Mouse (Mus musculus) frontal cortex, postnatal 25 days (tissue): Measurements from ENCODE around the gene Ice1.

Experiments used
- DNase-seq, 2 experiments: peaks; one replicate each; pipeline ENCODE4 v3.0.0; 2022; ENCODE audit warnings: low spot score in 2 of 2

Ice1 gene

DNA sequence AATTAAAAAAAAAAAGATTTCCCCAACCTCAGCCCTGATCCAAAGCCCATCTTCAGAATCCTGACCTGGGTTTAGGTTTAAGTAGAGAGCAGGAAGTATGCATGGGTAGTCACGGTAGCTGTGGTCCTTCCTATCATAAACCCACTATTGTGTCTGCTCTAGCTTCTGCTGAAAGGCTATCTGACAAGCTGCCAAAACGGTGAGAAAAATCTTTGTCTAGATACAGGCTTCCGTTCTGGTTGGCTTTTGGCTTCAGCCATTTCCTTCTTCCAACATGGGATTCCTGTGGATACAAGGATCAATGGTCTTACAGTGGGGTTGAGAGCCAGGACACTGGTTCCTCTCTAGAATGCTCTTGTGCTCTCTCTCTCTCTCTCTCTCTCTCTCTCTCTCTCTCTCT is 2.2 kb upstream of the Ice1 start:
- DNase-seq = no peak

DNA sequence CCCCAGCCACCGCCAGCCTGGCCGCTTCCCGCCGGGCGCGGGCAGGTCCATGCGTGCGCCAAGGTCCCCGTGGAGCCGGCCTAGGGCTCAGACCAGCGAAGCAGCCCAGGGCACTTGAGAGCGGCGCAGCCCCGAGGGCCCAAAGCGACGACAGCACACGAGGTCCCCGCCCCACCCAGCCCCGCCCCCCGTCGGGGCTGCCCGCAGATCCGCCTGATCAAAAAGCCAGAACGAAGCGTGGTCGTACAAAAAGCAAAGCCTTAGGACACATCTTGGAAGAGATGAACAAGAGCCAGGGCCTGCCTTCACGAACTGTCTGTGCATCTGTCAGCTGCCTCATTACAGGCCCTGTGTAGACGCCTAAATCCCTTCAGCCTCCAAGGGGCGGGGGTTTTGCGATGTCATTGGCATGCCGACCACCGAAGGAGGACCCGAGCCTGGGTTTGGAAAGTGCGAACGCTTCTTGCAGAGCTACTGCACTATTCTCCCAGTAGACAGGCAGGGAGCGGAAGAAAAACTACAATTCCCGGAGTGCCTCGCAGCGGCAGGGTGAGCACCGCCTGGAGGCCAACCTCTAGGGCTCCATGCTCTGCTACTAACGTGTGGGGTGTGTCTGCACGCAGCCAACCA is 343 bp upstream of the Ice1 start:
- peak; percentile 94 to 96 for DNase-seq

DNA sequence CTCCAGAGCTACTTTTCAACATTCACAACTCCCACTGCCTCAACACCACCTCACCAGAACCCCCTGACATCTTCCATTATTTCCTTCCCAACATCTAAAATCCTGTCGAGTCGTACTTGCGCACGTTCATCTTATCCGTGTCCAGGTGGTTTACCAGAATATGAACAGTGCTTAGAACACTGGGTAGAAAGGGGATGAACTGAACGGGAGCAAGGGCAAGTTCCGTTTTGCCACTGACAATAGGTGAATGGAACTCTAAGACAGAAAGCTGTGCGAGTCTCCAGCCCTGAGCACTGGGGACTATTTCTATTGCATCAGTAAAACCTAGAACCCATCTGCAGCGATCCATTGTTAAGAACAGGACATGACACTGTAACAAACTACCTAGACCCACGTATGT is 728 bp downstream of the Ice1 start:
- peak in 1 of 2 experiments; percentile 2 for DNase-seq

DNA sequence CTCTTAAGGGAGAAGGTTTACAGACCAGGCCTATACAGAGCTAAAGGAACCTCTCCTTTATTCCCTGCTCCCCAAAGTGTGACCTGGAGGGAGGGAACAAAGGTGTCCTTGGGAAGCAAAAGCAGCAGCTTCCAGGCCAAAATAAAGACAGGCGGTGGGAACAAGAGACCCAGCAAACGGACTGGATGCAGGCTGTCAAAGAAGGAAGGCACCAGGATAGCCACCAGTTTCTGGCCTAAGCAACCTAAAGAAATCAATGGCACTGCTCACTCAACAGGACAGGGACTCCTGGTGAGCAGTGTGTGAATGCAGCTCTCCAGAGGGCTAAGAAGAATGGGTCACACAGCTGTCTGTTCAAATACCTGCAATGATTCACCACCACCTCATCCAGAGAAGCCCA is 1.8 kb downstream of the Ice1 start:
- DNase-seq = no peak

DNA sequence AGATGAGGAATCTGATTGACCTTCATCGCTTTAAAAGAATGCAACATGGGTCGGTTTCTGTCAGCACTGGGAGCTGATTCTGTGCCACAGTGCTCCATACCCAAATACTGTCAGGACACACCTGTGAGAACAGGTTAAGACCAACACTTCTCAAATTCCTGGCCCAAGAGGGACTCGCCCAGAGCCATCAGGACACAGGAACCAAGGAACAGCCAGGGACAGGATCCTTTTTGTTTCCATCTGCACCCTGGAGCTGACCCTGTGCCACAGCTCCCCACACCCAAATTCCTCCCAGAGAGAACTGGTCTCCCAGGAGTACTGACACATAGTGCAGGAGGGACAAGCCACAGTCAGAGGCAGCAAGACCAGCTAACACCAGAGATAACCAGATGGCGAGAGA is 11.0 kb downstream of the Ice1 start:
- no peak for DNase-seq

DNA sequence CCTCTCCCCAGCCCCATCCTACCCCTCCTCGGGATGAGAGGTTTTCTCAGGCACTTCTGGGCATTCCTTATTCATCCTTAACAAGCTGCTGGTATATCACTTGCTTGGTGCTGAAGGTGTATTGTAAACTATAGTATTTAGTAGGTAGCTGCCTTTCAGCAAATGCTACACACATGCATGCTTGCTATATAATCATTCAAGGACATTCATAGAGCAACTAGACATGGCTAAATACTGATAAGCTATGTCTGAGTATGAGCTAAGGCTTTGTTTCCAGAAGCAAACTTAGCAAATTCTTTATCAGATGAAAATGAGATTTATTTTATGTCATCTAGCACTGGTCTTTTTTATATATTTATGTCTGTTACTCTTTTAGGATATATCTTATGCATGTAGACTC is 11.8 kb downstream of the Ice1 start:
- no peak for DNase-seq

DNA sequence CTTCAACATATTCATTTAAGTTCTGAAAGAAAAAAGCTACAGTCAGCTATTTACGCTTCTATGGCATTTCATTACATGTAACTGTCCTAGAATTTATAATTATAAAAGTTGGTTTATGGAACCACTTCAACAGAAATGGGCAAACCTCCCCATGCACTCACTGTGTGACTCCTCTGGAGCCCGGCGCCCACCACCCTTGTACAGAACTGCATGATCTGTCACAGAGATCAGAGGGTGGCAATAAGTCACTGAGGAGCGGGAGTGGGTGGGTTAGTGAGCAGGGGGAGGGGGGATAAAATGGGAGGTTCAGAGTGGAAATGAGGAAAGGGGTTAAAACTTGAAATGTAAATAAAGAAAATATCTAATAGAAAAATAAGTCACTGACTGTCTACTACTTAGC is 13.0 kb downstream of the Ice1 start:
- no peak for DNase-seq

DNA sequence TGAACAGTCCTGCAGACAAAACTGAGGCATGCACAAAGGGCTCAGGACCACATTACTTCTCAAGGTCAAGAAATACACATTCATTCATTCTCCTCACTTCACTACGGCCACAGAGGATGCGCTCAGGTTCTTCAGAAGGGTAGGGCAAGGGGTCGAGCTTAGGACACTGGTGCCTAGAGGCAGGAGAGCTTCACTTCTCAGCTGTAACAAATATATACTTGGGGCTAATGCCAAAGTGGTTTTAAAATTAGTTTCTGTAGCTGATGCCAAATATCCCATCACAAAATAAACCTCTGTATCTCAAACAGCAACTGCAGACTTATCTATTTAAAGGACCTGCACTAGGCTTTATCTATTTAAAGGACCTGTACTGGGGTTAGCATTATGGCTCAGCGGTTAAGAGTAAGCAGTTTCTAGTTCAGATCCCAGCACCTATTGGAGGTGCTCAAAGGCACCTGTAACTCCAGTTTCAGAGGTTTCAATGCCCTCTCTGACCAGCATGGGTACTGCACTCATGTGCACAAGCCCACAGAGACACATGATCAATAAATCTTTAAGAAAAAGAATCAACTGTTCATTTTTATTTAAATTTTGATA is 14.9 kb downstream of the Ice1 start:
- no peak for DNase-seq

DNA sequence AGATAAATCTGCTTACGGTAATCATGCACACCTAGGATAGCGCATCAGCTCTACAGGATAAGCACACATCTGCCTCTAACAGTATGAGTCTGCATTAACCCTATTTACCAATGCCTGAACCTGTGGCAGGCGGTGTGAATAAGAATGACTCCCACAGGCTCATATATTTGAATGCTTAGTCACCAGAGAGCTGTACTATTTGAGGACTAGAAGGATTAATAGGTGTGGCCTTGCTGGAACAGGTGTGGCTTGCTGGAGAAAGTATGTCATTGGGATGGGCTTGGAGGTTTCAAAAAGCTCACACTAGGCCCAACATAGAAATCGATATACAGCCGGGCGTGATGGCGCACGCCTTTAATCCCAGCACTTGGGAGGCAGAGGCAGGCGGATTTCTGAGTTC is 15.9 kb downstream of the Ice1 start:
- DNase-seq = no peak

DNA sequence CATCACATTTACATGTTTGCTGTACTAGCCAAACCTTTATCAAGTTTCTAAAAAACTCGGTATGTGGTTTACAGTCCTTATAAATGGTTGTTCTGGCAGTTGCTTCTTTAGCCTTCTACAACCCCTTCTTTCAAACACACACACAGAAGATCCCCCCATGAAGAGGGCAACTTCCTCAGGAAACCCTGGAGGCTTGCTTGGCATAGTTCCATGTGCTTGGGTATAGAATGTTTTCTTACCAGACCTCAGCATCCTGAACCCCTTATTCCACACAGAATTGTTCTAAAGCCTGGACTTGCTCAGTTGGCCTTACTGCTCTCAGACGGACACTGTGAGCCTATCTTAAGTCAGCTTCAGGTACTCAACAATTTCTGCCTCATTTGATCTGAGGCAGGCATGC is 24.6 kb downstream of the Ice1 start:
- no peak for DNase-seq

DNA sequence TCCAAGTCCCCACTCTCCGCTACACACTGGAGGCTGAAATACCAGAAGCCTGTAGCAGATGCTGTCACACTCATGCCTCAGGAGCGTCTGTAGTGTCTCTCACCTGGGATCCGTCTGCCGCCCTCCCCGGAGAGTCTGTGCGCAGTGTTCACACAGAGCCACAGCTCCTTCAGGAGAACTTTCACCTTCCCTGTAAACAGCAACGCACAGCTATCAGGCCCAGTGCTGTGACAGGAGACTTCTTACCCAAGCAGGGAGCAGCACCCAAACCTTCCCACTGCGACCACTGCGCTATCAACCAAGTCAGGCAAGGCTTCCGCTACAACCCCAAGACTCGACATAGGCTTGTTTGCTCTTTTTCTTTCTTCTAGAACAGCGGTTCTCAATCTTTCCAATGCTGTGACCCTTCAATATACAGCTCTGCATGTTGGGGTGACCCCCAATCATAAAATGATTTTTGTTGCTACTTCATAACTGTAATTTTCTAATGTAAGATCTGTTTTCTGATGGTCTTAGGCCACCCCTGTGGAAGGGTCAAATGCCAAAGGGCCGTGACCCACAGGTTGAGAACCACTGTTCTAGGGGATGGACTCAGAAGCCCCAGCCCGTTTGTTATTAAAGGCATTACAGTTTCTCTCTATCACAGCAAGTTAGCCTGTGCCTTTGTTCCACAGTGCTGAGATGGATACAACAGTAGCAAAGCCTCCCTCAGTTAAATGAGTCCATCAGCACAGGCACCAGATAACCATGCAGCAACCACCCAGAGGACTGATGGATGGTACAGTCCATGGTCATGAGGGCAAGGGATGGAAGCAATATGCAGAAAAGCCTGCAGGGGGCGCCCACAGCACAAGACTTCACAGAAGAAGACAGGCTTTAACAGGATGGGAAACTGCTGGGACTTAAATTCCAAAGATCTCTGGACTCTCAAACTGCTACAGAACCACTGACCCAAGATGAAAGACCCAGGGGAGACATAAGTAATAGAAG is 26.7 kb downstream of the Ice1 start:
- peak; percentile 65 to 72 for DNase-seq

DNA sequence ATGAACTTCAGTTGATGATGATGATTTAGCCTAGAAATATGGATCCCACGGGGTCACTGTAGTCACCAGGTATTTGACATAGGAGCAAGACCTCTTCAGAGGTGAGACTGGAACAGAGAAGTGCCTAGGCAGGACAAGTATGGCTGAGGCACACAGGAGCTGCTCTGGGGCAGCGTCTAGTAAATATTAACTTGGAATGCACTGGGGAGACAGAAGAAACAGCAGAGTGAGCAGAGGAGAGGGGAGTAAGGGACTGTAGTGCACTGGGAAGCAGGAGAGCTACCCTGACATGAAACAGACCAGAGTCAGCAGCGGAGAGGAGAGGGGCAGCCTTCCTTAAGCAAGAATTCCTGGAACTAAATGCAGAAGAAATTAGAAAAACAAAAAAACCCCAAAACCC is 27.8 kb downstream of the Ice1 start:
- DNase-seq = no peak

DNA sequence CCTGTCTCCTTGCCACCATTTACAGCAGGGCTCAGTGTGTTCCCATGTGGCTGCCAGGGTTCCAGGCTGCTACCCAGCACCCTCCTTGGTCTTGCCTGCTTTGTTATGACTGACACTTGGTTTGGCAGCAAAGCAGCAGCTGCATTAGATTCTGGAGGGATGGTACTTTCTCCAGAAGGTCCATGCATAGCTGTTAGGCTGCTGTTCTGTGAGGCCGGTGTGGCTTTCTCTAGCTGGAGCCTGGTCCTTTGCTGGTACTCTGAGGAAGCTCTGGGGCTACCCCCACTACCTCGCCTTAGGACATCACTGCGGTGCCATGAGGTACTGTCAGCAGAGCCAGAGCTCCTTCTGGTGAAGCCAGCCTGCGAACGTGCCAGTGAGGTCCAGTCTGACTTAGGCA is 32.1 kb downstream of the Ice1 start:
- no peak for DNase-seq

DNA sequence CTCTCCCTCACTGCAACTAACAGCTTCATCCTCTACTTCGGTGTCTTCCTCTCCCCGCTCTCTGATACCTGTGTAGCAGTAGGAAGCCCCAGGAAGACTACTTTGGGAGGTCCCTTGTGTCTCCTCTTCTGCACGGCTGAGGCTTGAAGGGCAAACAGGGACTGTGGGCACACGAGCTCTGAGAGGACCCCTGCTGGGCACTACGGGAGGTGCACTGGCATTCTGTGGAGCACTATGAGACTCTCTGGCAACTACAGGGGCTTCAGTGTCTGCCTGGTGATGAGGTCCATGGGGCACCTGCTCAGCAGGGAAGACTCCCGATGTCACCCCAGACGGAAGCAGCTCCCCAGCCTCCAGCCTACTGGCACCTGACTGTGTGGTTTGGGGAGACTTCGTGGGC is 32.7 kb downstream of the Ice1 start:
- DNase-seq = no peak

DNA sequence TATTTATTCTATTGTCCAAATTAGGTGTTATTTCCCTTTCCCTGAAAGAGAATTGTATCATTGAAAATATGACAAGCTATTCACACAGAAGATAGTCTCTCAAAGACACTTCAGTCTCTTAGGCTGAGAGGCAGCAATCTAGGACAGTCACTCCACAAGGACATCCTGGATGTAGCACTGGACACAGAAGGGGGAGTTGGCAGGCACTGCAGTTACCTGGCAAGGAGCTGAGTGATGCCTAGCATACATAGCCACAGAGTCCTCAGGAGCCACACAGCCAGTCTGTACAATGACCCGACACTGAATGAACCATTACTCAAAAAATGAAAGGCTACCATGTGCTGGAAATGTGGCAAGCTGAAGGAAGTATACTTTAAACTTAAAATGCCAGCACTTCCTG is 35.9 kb downstream of the Ice1 start:
- no peak for DNase-seq

DNA sequence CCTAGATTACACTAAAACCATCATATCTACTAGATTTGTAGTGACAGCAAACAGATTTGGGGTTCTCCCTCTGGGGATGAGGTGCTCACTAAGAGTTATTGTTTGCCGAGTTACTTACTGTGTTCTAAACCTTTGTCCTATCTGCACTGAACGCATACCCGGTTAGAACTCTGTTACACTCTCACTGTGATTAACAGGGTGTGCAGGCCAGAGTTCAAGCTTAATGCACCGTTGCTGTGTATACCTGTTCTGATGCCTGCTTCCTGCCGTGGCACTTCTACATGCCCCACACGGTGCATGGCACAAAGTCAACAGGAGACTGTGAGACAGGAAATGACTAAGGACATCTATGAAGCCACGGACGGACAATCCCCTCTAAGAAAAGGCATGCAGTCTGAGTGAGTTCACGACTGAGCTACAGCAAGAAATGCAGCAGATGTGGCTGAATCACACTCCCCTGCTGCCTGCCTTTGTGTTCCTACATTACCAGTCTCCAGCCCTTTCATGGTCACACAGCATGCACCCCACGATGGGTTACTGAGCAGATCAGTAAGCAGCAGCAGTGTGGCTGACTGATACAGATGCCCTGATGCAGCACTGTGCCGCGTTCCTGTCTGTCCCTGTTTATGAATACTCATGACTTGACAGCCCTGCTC is 37.3 kb downstream of the Ice1 start:
- no peak for DNase-seq

DNA sequence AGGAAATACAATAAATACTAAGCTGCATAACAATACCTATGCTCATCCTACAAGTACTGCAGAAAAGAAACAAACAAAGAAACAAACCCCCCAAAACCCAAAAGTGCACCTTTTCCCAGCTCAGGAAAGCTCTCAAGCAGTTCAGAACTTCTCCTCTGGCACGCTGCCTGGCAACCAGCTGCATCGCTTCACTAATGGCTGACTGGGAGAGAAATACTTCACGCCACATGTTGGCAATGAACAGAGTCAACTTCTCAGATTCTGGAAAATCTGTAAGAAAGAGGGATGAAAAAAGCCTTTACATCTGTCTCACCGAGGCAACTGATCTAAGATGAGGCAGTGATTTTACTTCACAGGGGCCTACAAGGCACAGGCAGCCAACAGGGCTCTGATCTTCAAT is 38.5 kb downstream of the Ice1 start:
- no peak for DNase-seq

DNA sequence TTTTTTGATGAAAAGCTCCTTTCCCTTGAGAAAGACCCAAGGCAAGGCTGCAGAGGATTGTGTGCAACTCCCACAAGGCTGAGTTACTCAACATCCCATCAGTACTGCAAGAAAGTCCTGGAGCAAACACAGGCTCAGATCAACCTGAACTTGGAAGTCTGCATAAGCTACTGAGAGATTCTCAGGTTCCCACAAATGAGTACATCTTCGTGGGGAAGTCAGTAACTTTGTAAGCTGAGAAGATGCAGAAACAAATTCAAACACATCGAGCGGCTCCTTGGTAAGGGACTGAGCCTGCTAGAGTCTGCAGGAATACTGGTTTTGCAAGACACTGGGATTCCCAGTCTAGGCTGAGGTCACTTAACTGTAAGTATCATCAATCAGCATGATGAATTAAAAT is 40.5 kb downstream of the Ice1 start:
- no peak for DNase-seq

DNA sequence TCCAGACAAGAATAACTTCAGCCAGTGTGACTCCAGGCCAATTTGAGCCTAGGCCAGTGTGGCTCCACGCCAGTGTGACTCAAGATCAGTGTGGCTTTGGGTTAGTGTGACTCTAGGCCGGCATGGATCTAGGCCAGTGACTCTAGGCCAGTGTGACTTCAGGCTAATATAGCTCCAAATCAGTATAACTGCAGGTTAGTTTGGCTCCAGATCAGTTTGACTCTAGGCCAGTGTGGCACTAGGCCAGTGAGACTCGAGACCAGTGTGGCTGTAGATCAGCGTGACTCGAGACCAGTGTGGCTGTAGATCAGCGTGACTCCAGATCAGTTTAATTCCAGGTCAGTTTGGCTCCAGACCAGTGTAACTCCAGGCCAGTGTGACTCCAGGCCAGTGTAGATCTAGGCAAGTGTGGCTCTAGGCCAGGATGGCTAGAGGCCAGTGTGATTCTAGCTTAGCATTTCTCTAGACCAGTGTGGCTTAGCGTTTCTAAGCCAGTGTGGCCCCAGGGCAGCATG is 47.1 kb downstream of the Ice1 start:
- DNase-seq = no peak

DNA sequence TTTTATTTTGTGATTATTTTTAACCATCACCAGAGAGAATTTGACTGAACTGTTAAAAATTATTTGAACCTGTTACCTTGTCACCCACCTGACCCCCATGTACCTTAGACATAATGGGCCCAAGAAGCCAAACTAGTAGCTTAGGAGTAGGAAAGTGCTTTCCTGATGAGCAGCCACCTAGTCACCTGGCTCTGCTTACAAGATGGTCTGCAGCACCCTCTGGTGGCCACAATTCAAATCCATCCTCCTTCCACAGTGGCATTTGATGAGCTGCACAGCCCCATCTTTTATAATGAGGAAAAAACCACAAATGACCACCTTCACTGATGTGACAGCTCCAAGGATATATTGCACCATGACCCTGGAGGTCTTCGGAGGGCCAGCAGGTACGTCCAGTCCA is 50.5 kb downstream of the Ice1 start:
- peak; percentile 60 to 63 for DNase-seq

DNA sequence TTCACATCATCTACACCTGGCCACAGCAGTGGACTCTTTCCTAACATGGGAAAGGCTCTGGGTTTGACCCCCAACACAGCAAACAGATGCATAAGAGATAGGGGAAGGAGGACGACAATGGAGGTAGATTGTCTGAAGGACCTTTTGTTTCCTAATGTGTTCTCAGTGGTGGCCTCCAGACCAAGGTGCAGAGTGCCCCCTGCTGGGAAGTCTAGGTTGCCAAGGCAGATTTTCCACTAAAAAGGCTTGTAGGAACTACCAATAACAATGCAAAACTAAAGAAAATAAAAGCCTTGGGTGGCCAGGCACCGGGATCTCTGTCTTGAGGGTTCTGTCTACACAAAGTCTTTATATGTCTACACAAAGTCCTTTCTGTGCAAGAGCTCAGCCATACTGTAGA is 54.9 kb downstream of the Ice1 start:
- peak; percentile 61 to 65 for DNase-seq

DNA sequence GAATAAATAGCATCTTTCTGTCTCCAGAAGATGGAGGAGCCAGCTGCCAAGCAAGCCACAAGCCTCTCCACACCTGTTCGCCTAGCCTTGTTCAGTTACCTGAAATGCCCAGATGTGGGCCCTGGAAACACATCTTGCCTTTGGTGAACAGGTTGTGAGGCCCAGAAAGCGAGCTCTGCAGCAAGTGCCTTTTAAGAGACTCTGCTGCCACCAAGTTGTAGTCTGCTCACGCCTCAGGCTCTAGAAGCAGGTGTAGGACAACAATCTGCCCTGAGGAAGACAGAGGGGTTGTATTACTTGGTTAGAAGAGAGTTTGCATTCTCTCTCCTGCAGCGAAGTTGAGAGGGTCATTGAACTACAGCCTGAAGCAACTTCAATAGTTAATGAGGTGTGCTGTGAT is 55.9 kb downstream of the Ice1 start:
- no peak for DNase-seq
